In the genomic region with DNA sequence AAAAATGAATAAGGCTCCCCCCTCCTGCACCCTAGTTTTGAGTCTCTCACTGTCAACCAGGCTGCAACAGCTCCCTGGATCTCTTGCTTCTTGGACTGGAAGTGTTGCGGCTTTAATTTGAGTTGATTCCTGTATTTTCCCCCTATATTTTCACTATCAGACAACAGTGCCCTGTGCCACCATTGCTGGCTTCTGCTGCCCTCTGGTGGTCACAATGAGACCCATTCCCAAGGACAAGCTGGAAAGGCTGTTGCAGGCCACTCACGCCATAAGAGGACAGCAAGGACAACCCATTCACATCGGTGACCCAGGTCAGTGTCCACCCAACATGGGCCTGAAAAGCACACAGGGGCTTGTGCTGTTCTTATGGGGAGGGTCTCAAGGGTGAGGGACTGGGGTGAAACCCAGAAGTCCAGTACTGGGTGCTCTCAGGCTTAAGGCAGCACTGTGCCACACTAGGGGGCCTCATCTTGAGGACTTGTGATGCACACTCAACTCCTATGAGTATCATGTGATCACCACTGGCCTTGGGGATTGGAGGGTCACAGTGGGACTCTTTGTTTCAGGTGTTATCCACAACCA, we compare ENCODE assay signal across 8 mouse cellular contexts.
A peak's percentile ranks its signal among the peaks of the same experiment; 100 is the strongest.
DNase-seq lines count a peak whose midpoint lies in the region; ATAC-seq and TF ChIP-seq lines count a peak whose summit lies in the region.

No protein-coding gene starts in this region.

- no peak overlapping the region for H3K4me2 ChIP-seq in intestine, embryonic 15.5 days (replicated peaks)
- H3K4me2 ChIP-seq in midbrain, embryonic 13.5 days (replicated peaks) = no peak overlapping the region

- H3K9ac ChIP-seq in intestine, embryonic 15.5 days = no peak overlapping the region
- no peak overlapping the region for H3K9ac ChIP-seq in midbrain, embryonic 13.5 days (replicated peaks)

- peak; percentile 98; the same call in 1 of the 2 replicates for TF ChIP-seq CTCF in small intestine, adult 2 months (IDR thresholded peaks at IDR 0.05; ENCODE audit: extremely low read depth, insufficient read length, insufficient replicate concordance, low read depth, low read length)

- no peaks in the 10 kb centered on the region for H3K27me3 ChIP-seq in intestine, embryonic 15.5 days (replicated peaks)
- H3K27me3 ChIP-seq in midbrain, embryonic 13.5 days = no peaks in the 10 kb centered on the region
- H3K27me3 ChIP-seq in small intestine, adult 2 months (ENCODE audit: control insufficient read depth, insufficient read depth, low read length) = no peaks in the 10 kb centered on the region

- TF ChIP-seq POLR2A in small intestine, adult 2 months (IDR thresholded peaks at IDR 0.05; ENCODE audit: low read depth, low read length) = no peak

- WGBS in intestine, embryonic 15.5 days = 22% methylated on average over 3 of the region's 3 CpGs
- 13% methylated on average over 3 of the region's 3 CpGs for WGBS in midbrain, embryonic 13.5 days
- WGBS in small intestine, adult 2 months = 11% methylated on average over 3 of the region's 3 CpGs

- no peaks in the 10 kb centered on the region for H3K9me3 ChIP-seq in intestine, embryonic 15.5 days
- no peaks in the 10 kb centered on the region for H3K9me3 ChIP-seq in midbrain, embryonic 13.5 days

- H3K36me3 ChIP-seq in intestine, embryonic 15.5 days = no peaks in the 10 kb centered on the region
- no peaks in the 10 kb centered on the region for H3K36me3 ChIP-seq in midbrain, embryonic 13.5 days
- H3K36me3 ChIP-seq in small intestine, adult 2 months (ENCODE audit: control insufficient read depth, insufficient read depth, low read length) = peaks cover 24% of the 10 kb centered on the region

- no peak overlapping the region for H3K27ac ChIP-seq in intestine, embryonic 15.5 days
- no peak overlapping the region for H3K27ac ChIP-seq in midbrain, embryonic 13.5 days
- H3K27ac ChIP-seq in small intestine, adult 2 months (ENCODE audit: insufficient read depth, low read depth, low read length) = no peak overlapping the region

- intact Hi-C loops in left cerebral cortex, postnatal 25 days (cut with DNase I) = loop anchor here (1.0 to 5.0 kb wide), 5 partner anchors 117 to 674 kb away; no protein-coding TSS in a partner anchor

- peak; percentile 84 for ATAC-seq in intestine, embryonic 15.5 days
- peak; percentile 85 for ATAC-seq in midbrain, embryonic 13.5 days
- ATAC-seq in activated CD4-positive, CD25-positive, alpha-beta regulatory T cell, adult 4 months = no peak

- no peaks in the 10 kb centered on the region for H3K4me1 ChIP-seq in intestine, embryonic 15.5 days (replicated peaks)
- H3K4me1 ChIP-seq in midbrain, embryonic 13.5 days (replicated peaks) = peaks cover 3% of the 10 kb centered on the region; the same call in 1 of the 2 replicates
- peaks cover 10% of the 10 kb centered on the region; the same call in 1 of the 2 replicates for H3K4me1 ChIP-seq in small intestine, adult 2 months (ENCODE audit: control insufficient read depth, insufficient read depth, insufficient read length, low read length)

- DNase-seq in adipocyte (ENCODE audit: low spot score) = peak; percentile 86
- peak; percentile 74 to 88 for DNase-seq in cerebellum, postnatal 4 days (ENCODE audit: low spot score in 2 of 2)
- peak; percentile 67 to 74 for DNase-seq in gastrocnemius, adult 8-10 months (ENCODE audit: low spot score in 2 of 2)
- peak; percentile 81 to 82 for DNase-seq in left cerebral cortex, postnatal 25 days (ENCODE audit: low spot score in 2 of 2)

- H3K4me3 ChIP-seq in intestine, embryonic 15.5 days (replicated peaks) = no peak overlapping the region
- H3K4me3 ChIP-seq in midbrain, embryonic 13.5 days (replicated peaks) = no peak overlapping the region
- no peak overlapping the region for H3K4me3 ChIP-seq in small intestine, adult 2 months (ENCODE audit: low read depth, low read length)
